Mouse (Mus musculus) layer of hippocampus, adult 9-11 months (tissue): ENCODE data around the gene Cgn.
A peak's percentile ranks its signal among the peaks of the same experiment; 100 is the strongest.

Source experiments
- DNase-seq: peaks from one replicate; pipeline ENCODE4 v3.0.0; 2022

Cgn gene

DNA sequence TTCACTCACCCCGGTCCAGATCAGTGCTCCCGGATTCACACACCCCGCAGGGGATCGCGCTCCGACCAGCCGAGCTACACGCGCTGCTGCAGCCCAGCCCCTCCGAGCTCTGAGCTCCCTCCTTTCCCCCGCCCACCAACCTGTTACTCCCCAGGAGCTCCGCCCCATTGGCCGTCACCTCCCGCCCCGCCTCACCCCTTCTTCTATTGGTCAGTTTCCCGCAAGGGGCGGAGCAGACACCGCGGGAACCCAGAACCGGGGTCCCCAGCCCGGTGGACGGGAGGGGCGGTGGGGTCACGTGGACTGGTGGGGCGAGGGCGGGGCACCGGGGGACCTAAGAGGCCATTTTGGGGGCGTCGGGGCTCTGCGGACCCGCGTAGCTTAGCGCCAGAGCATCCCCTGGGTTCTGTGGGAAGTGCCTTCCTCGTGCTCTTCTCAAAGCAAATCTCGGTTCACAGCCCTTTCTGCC is at the start of gene Cgn:
TSS of gene Cgn (minus strand) at position 126 of the 469 bp plus-strand sequence.
- peak; percentile 93 for DNase-seq

DNA sequence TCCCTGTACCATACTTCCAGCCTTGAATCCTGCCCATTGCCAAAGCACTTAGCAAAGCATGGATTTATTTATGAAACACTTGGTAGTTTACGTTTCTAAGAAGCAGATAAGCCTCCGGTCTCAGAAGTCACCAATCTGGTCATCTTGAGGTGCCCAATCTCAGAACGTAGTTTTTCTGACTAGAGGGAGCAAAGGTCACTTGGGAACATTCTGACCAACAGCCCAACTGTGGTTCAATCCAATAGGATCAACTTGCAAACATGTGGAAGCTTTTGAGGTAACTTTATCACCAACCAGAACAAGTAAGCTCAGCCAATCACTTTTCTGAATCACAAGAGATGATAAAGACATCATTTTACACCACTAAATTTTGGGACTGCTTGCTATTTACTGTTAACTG is 49.1 kb upstream of the Cgn start:
- DNase-seq = no peak

- no peak for DNase-seq
Observed at GRCm38 (mm10) chr3:94833358-94833757, 47.1 kb upstream of the Cgn start.

DNA sequence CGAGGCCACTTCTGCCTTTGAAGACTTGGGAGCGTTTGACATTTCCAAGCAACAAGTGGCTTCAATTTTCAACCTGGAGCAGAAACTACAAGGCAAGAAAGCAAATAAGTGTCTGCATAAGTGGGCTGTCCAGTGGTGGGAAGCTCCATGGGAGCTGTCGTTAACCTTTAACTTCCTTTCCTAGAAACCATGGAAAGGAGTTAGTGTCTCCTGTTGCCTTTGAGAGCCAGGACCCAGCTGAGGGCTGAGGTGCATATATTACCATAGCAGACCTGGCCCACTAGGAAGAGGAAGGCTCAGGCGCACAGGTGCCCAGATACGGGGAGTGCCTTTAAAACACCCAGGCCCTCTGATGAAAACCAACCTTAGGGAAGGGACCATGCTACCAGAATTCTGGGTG is 46.4 kb upstream of the Cgn start:
- DNase-seq = no peak

DNA sequence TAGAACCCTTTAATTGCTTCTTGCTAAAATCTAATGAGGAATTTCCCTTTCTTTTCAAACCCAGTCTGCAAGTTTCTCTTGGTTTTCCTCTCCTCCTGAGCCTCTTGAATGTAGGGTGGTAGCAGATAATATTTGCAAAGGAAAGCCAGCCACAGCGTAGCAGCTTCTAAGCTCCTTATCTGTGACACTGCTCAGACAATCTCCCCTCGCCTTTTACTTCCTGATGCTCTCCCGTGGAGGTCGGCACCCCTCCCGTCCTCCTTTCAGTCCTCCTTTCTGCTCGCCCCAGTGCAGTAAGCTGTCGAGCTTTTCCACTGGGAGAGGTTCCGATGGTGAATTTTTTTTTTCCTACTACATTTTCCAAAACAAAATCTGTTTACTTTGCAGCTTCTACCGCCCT is 45.8 kb upstream of the Cgn start:
- DNase-seq = no peak

DNA sequence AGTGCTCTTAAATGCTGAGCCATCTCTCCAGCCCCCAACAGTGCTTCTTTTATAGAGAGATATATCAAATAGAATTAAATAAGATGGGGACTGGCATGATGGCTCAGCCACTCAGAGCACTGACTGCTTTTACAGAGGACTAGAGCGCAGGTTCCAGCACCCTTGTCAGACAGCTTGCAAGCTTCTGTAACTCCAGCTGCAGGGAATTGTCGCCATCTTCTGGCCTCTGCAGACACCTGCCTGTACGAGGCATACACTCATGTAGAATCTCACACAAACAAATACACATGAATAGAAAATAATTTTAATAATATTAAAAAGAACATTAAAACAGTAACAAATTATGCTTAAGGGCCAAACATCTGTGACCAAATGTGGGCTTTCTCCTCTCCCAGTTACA is 37.8 kb upstream of the Cgn start:
- no peak for DNase-seq

- DNase-seq = no peak
Observed at GRCm38 (mm10) chr3:94822082-94822481, 35.8 kb upstream of the Cgn start.

DNA sequence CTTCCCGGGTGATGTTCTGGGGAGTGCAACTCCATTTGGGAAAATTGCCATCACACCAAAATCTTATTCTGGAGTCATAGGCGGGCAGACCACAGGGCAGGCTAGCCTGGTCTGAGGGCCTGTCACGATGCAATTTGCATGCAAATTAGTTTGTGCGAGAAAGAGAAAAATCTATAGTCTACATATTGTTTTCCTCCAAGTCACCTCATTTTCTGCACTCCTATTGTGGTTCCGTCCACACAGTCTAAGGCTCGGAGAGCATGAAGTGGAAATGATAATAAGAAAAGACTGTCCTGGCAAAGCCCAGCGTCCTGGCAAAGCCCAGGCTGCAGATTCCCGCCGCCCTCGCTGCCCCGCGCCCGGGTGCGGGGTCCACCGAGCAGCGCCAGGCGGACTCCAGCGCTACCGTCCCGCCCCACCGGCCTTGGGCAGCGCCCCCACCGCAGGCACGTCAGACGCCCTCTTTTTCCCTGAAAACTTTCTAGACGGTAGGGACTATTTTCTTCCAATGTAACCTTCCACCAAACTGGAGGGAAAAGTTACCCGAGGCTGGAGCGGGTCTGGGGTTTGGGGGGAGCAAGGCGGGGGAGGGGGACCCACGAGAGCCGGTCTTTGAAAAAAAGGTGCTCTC is 34.8 kb upstream of the Cgn start:
- no peak for DNase-seq

GRCm38 (mm10) chr3:94819452-94820425 is 33.4 kb upstream of the Cgn start:
- no peak for DNase-seq

GRCm38 (mm10) chr3:94817731-94818130 is 31.4 kb upstream of the Cgn start:
- DNase-seq = no peak

DNA sequence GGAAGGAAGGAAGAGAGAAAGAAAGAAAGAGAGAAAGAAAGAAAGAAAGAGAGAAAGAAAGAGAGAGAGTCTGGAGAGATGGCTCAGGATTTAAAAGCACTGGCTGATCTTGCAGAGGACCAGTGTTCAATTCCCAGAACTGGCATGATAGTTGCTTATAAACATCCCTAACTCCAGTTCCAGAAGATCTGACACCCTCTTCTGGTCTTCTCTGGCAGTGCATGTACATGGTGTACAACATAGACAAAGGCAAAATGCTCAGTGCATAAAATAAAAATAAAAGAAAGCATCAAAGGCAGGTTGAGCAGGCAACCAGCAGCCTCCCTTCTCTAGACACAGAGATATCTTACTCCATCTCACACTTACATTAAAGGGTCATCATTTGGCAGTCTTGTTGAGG is 29.3 kb upstream of the Cgn start:
- DNase-seq = no peak

DNA sequence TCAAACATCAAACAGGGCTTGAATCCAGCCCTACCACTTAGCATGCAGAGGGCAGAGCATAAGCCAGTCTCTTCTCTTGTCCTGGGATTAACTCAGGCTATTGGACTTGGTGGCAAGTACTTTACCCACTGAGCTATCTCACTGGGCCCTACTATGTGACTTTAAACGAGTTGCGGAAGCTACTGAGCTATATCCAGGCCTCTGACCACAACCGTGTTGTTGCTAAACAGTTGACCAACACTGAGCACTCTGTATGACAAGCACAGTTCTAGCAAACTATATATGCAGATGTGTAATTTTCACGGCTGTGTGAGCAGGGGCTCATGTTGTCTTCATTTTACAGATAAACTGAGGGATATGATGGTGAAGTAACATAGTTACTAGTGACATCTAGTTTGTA is 28.4 kb upstream of the Cgn start:
- no peak for DNase-seq

GRCm38 (mm10) chr3:94814063-94814462 is 27.8 kb upstream of the Cgn start:
- DNase-seq = no peak

- DNase-seq = no peak
Observed at GRCm38 (mm10) chr3:94813651-94814050, 27.4 kb upstream of the Cgn start.

DNA sequence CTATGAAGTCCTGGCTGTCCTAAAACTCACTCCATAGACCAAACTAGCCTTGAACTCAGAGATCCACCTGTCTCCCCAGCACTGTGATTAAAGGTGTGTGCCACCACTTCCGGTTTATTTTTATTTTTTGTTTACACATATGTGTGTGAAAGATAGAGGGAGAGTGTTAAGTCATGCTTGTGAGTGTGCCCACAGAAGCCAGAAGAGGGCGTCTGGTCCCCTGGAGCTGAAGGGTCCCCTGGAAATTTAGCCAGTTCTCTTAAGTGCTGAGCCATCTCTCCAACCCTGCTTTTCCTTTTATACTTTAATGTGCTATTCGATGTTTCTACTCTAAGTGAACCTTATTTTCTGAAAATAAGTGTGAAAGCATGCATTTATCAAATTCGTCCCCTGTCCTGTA is 25.3 kb upstream of the Cgn start:
- peak; percentile 16 for DNase-seq

GRCm38 (mm10) chr3:94808296-94808695 is 22.0 kb upstream of the Cgn start:
- DNase-seq = no peak

DNA sequence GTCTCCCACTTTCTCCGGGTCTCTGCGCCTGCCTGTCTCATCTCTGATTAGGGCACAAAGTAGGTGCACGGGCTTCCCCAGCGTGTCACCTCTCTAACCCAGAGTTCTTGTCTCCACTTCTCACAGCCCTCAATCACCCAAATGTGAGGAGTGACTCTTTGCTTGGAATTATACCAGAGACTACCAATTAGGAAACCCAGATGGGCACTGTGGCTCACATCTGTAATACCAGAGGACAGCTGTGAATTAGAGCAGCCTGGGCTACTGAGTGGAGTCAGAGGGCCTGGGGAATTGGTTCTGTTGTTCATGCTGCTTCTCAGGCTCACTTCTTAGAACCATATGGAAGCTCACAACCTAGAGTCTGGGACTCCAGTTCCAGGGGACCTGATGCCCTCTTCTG is 18.7 kb upstream of the Cgn start:
- DNase-seq = no peak

- DNase-seq = peak; percentile 14
Observed at GRCm38 (mm10) chr3:94804146-94804545, 17.9 kb upstream of the Cgn start.

DNA sequence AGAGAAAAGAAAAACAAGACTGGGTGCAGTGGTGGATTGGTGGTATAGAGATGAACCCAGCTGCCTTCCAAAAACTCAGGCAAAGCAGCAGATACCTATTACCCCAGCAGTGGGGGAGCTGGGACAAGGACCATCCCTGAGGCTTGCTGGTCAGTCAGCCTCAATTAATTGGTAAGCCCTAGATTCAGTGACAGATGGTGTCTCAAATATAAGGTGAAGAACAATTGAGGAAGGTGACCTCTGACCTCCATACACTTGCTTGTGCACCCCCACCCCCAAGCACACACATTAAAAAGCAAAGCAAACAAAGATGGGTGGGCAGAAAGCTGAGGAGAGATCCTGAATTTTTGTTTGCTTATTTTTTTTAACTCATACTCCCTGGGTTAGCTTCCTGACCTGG is 9.9 kb upstream of the Cgn start:
- no peak for DNase-seq

DNA sequence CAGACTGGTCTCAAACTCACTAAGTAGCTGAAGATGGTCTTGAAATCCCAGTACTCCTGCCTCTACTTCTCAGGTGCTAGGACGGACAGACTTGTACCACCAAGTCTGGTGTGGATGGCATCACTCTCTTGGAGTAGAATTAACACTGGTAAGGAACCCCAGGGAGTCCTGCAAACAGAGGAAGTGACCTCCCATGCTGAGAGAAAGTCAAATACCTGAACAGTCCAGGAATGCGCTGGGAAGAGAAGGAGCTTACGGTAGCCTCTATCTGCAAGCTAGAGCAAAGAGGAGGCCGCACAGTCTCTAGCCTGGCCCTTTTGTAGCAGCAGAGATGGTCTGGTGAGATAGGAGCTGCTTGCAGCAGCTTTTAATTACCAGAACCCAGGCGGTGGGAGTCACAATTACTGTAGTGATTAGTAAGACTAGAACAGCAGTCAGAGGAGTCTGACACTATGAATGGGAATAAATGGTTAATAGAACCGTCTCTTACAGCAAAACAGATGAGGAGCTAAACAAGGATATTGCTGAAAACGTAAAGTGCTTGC is 9.4 kb upstream of the Cgn start:
- DNase-seq = no peak

DNA sequence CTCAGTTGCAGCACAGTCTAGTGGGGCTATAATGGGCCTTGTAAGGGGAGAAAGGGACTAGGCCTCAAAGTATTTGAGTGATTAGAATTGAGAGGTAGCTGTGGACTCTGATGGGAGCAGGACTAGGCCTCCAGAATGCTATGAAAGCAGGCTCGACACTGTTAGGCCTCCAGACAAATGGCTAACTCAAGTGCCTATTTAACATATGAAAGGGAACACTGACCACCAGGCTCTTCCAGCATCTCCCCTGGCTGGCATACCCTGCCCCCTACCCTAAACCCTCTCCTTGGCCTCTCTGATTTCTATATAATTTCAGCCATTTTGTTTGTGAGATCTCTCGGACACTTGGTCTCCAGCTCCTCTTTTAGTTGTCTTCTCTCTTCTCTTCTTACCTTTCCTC is 8.1 kb upstream of the Cgn start:
- DNase-seq = no peak

GRCm38 (mm10) chr3:94793672-94794071 is 7.4 kb upstream of the Cgn start:
- no peak for DNase-seq

DNA sequence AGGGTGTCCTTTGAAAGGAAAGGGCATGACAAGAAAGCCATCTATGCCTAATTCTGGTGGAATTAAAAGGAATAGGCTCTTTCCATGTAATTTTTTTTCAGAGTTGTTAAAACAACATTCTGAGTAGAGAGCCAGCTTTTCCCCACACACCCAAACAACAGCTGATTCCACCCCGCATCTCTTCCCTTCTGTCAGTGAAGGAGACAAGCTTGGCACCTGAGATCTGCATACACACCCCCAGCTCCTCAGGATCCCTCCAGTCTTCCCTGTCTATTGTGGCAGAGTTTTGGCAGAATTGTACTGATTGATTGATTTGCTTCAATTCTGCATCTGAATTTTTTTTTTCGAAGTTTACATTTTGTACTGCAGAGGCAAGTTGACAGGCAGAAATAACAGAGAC is 6.0 kb upstream of the Cgn start:
- DNase-seq = peak; percentile 18

GRCm38 (mm10) chr3:94789516-94789915 is 3.2 kb upstream of the Cgn start:
- no peak for DNase-seq
